Comparison of ENCODE assay signal across 11 mouse cellular contexts in the genomic region with DNA sequence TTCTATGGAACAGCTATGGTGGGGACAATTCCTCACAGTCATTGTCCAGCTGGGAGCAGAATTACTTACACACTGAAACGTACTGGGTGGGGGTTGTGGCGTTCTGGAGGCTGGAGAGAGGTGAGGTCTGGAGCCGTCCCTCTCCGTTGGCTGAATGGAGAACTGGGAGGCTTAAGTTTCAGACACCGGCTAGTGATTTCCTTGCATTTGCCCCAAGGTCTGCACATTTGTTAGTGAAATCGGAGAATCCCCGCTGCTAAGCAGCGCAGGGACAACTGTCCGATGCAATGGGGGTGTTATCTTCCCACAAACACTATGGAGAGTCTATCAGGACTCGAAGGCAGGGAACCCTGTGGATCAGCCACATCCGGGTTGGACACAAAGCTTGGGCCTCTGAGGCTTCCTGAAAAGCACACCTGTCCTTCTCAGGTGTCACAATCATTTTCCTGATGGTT.
DNase-seq lines count a peak whose midpoint lies in the region; ATAC-seq lines count a peak whose summit lies in the region.
"Had no signal": no experiment of that assay in that cellular context is flagged by ENCODE, and none has a peak within 500 bp of the region (broad histone marks: within the 10 kb centered on the region; RNA-seq: fewer than 3 reads in every experiment).

No protein-coding gene starts in this region.

- no peak for DNase-seq in heart, adult 11 months
- DNase-seq in midbrain, embryonic 11.5 days (ENCODE audit: low spot score, missing footprints), result peak; percentile 87
- DNase-seq in embryonic facial prominence, embryonic 11.5 days (ENCODE audit: low spot score), result peak; percentile 55
- peak; percentile 23 for DNase-seq in mesoderm, embryonic 11.5 days (ENCODE audit: low read depth, low spot score)
- DNase-seq in left cerebral cortex, postnatal 14 days (ENCODE audit: low spot score in 2 of 2), result no peak
- DNase-seq: heart, postnatal 4 days; kidney, postnatal 25 days; lung, postnatal 36 days had no signal

- H3K4me2 ChIP-seq in heart, embryonic 13.5 days, result 0 out of 2 replicates have a peak overlapping the region, but pooled peaks have one; percentile 16
- no peak overlapping the region for H3K4me2 ChIP-seq in midbrain, embryonic 11.5 days
- H3K4me2 ChIP-seq in midbrain, embryonic 13.5 days (replicated peaks), result no peak overlapping the region
- H3K4me2 ChIP-seq in embryonic facial prominence, embryonic 11.5 days (ENCODE audit: low read depth, low read length), result no peak overlapping the region
- H3K4me2 ChIP-seq: liver, embryonic 15.5 days had no signal

- no peaks in the 10 kb centered on the region for H3K9me3 ChIP-seq in heart, embryonic 13.5 days
- H3K9me3 ChIP-seq in midbrain, embryonic 11.5 days (ENCODE audit: control insufficient read depth, low read length), result no peaks in the 10 kb centered on the region
- H3K9me3 ChIP-seq in midbrain, embryonic 13.5 days, result no peaks in the 10 kb centered on the region
- no peaks in the 10 kb centered on the region for H3K9me3 ChIP-seq in embryonic facial prominence, embryonic 11.5 days (replicated peaks; ENCODE audit: control insufficient read depth, low read length)
- H3K9me3 ChIP-seq: liver, embryonic 15.5 days had no signal

- no peak overlapping the region for H3K9ac ChIP-seq in heart, embryonic 13.5 days
- no peak overlapping the region for H3K9ac ChIP-seq in midbrain, embryonic 11.5 days (ENCODE audit: low read length)
- no peak overlapping the region for H3K9ac ChIP-seq in midbrain, embryonic 13.5 days (replicated peaks)
- H3K9ac ChIP-seq in embryonic facial prominence, embryonic 11.5 days (replicated peaks; ENCODE audit: low read length), result no peak overlapping the region
- H3K9ac ChIP-seq: liver, embryonic 15.5 days had no signal

- H3K27ac ChIP-seq in heart, embryonic 13.5 days (replicated peaks), result no peak overlapping the region
- no peak overlapping the region for H3K27ac ChIP-seq in midbrain, embryonic 11.5 days (ENCODE audit: low read depth, low read length)
- H3K27ac ChIP-seq in midbrain, embryonic 13.5 days, result no peak overlapping the region
- H3K27ac ChIP-seq in embryonic facial prominence, embryonic 11.5 days (replicated peaks; ENCODE audit: low read depth, low read length), result no peak overlapping the region
- H3K27ac ChIP-seq: liver, embryonic 15.5 days had no signal

- H3K4me1 ChIP-seq in heart, embryonic 13.5 days, result 0 out of 2 replicates have a peak, but pooled peaks cover 7% of the 10 kb centered on the region
- H3K4me1 ChIP-seq in midbrain, embryonic 11.5 days (ENCODE audit: control insufficient read depth, insufficient read depth, low read length), result peaks cover 6% of the 10 kb centered on the region; the same call in 1 of the 2 replicates
- peaks cover 7% of the 10 kb centered on the region; the same call in 1 of the 2 replicates for H3K4me1 ChIP-seq in midbrain, embryonic 13.5 days (replicated peaks)
- H3K4me1 ChIP-seq in embryonic facial prominence, embryonic 11.5 days (ENCODE audit: control insufficient read depth, insufficient read depth, low read length), result 0 out of 2 replicates have a peak, but pooled peaks cover 2% of the 10 kb centered on the region

- no peaks in the 10 kb centered on the region for H3K36me3 ChIP-seq in heart, embryonic 13.5 days
- H3K36me3 ChIP-seq in midbrain, embryonic 11.5 days (ENCODE audit: control insufficient read depth, insufficient read depth, low read length), result no peaks in the 10 kb centered on the region
- H3K36me3 ChIP-seq in midbrain, embryonic 13.5 days, result no peaks in the 10 kb centered on the region
- H3K36me3 ChIP-seq in embryonic facial prominence, embryonic 11.5 days (replicated peaks; ENCODE audit: control insufficient read depth, insufficient read depth, low read depth, low read length), result no peaks in the 10 kb centered on the region
- H3K36me3 ChIP-seq: liver, embryonic 15.5 days had no signal

- ATAC-seq in heart, embryonic 13.5 days (ENCODE audit: extremely low read depth, insufficient number of reproducible peaks, low FRiP score, low TSS enrichment), result no peak
- ATAC-seq in midbrain, embryonic 11.5 days (ENCODE audit: low FRiP score), result peak; percentile 49
- ATAC-seq in midbrain, embryonic 13.5 days, result no peak
- ATAC-seq in embryonic facial prominence, embryonic 11.5 days (replicated peaks; ENCODE audit: insufficient number of reproducible peaks, low FRiP score, low TSS enrichment, low read depth), result peak; percentile 69

- no peaks in the 10 kb centered on the region for H3K27me3 ChIP-seq in heart, embryonic 13.5 days (replicated peaks)
- H3K27me3 ChIP-seq in midbrain, embryonic 11.5 days (ENCODE audit: control insufficient read depth, insufficient read depth, low read length), result no peaks in the 10 kb centered on the region
- H3K27me3 ChIP-seq in midbrain, embryonic 13.5 days, result no peaks in the 10 kb centered on the region
- no peaks in the 10 kb centered on the region for H3K27me3 ChIP-seq in embryonic facial prominence, embryonic 11.5 days (ENCODE audit: control insufficient read depth, insufficient read depth, low read length)
- H3K27me3 ChIP-seq: liver, embryonic 15.5 days had no signal

- intact Hi-C loops in left cerebral cortex, postnatal 14 days (cut with DNase I), result no loop called here

- WGBS in heart, embryonic 13.5 days, result 56% methylated on average over 11 of the region's 11 CpGs
- WGBS in midbrain, embryonic 11.5 days, result 41% methylated on average over 11 of the region's 11 CpGs
- 46% methylated on average over 11 of the region's 11 CpGs for WGBS in midbrain, embryonic 13.5 days
- WGBS in embryonic facial prominence, embryonic 11.5 days, result 13% methylated on average over 11 of the region's 11 CpGs

- no peak overlapping the region for H3K4me3 ChIP-seq in heart, embryonic 13.5 days
- H3K4me3 ChIP-seq in midbrain, embryonic 11.5 days (ENCODE audit: low read depth, low read length), result no peak overlapping the region
- no peak overlapping the region for H3K4me3 ChIP-seq in midbrain, embryonic 13.5 days (replicated peaks)
- no peak overlapping the region for H3K4me3 ChIP-seq in embryonic facial prominence, embryonic 11.5 days (ENCODE audit: low read depth, low read length)
- H3K4me3 ChIP-seq: liver, embryonic 15.5 days had no signal

Comparison
In these comparisons a context has a peak if more than half of its experiments do, and no peak if none do; other contexts are left out.
1. ATAC-seq: peak in midbrain, embryonic 11.5 days (single experiment) and embryonic facial prominence, embryonic 11.5 days (single experiment); none in heart, embryonic 13.5 days (single experiment) and midbrain, embryonic 13.5 days (single experiment).
2. DNase-seq: peak in midbrain, embryonic 11.5 days (single experiment), embryonic facial prominence, embryonic 11.5 days (single experiment) and mesoderm, embryonic 11.5 days (single experiment); none in heart, adult 11 months (single experiment) and left cerebral cortex, postnatal 14 days (0 of 2).